Mouse (Mus musculus): Measurements from ENCODE around the gene Olfr206. TPM values are rescaled to one million over a fixed set of nuclear protein-coding genes. Genes with fewer than 3 reads are reported as not detected.
"Not testable (repeated sequence)": the region's sequence is repeated elsewhere in the genome, so short reads cannot be mapped to it uniquely, and the experiment has no call there.

Gene Olfr206
- polyA plus RNA-seq (2012; rRNA removed), result not detected in 2 replicates
- polyA plus RNA-seq (2014; fragmentation: Nextera tagmentation; extraction: Ambion mirVana), result not detected in 2 replicates

- TF ChIP-seq EP300 (IDR thresholded peaks at IDR 0.05; ENCODE audit: low read depth) (no peak), CTCF (IDR thresholded peaks at IDR 0.05; ENCODE audit: low read depth) (no peak)
- H3K36me3 ChIP-seq (replicated peaks; ENCODE audit: control insufficient read depth, insufficient read depth, low read depth), result no peaks in the 10 kb centered on the region
- H3K27ac ChIP-seq, result no peak within 1 kb of the TSS
- H3K9ac ChIP-seq (replicated peaks), result no peak within 1 kb of the TSS
- no peaks in the 10 kb centered on the region for H3K27me3 ChIP-seq (ENCODE audit: control insufficient read depth, insufficient read depth, low read length)
- H3K4me2 ChIP-seq (ENCODE audit: low read depth), result no peak within 1 kb of the TSS
- WGBS (ENCODE audit: insufficient replicate concordance), result 50% methylated on average over 1 of the region's 1 CpGs
- no peak within 1 kb of the TSS for H3K4me3 ChIP-seq (ENCODE audit: insufficient read depth in 1 of 2, low read depth in 2 of 2, low read length in 2 of 2)
- no peaks in the 10 kb centered on the region for H3K4me1 ChIP-seq (replicated peaks; ENCODE audit: control insufficient read depth in 2 of 2, insufficient read depth in 2 of 2, low read length in 1 of 2)
- no peaks in the 10 kb centered on the region for H3K9me3 ChIP-seq (ENCODE audit: control insufficient read depth, low read length)
- no peak for DNase-seq (ENCODE audit: low read depth in 3 of 3, low spot score in 3 of 3)
- ATAC-seq (ENCODE audit: insufficient read depth), result no peak
Measured at GRCm38 (mm10) chr16:59349146-59349545, at the start of gene Olfr206. TSS of gene Olfr206 (minus strand) at chr16:59349246.

- no peak for TF ChIP-seq CTCF (IDR thresholded peaks at IDR 0.05; ENCODE audit: low read depth)
- no peak for TF ChIP-seq EP300 (IDR thresholded peaks at IDR 0.05; ENCODE audit: low read depth)
- Histone ChIP-seq H3K4me1 (replicated peaks; ENCODE audit: control insufficient read depth in 2 of 2, insufficient read depth in 2 of 2, low read length in 1 of 2) (no peaks in the 10 kb centered on the region), H3K4me3 (ENCODE audit: insufficient read depth in 1 of 2, low read depth in 2 of 2, low read length in 2 of 2) (no peak overlapping the region), H3K9me3 (ENCODE audit: control insufficient read depth, low read length) (no peaks in the 10 kb centered on the region), H3K27ac (no peak overlapping the region), H3K9ac (replicated peaks) (no peak overlapping the region), H3K4me2 (ENCODE audit: low read depth) (no peak overlapping the region), H3K27me3 (ENCODE audit: control insufficient read depth, insufficient read depth, low read length) (no peaks in the 10 kb centered on the region), H3K36me3 (replicated peaks; ENCODE audit: control insufficient read depth, insufficient read depth, low read depth) (no peaks in the 10 kb centered on the region)
- ATAC-seq (ENCODE audit: insufficient read depth) (no peak), DNase-seq (ENCODE audit: low read depth in 3 of 3, low spot score in 3 of 3) (no peak)
- 60% methylated on average over 3 of the region's 3 CpGs for WGBS (ENCODE audit: insufficient replicate concordance)
Measured at GRCm38 (mm10) chr16:59393300-59393699, 44.3 kb upstream of the Olfr206 start.

GRCm38 (mm10) chr16:59363893-59364292 lies 14.8 kb upstream of the Olfr206 start, which contains the start of gene Olfr209:
TSS of gene Olfr209 (minus strand) at chr16:59363993.
- no peak within 1 kb of the TSS for H3K4me3 ChIP-seq (ENCODE audit: insufficient read depth in 1 of 2, low read depth in 2 of 2, low read length in 2 of 2)
- H3K4me1 ChIP-seq (replicated peaks; ENCODE audit: control insufficient read depth in 2 of 2, insufficient read depth in 2 of 2, low read length in 1 of 2), result no peaks in the 10 kb centered on the region
- no peaks in the 10 kb centered on the region for H3K9me3 ChIP-seq (ENCODE audit: control insufficient read depth, low read length)
- H3K36me3 ChIP-seq (replicated peaks; ENCODE audit: control insufficient read depth, insufficient read depth, low read depth), result no peaks in the 10 kb centered on the region
- no peak within 1 kb of the TSS for H3K9ac ChIP-seq (replicated peaks)
- DNase-seq (ENCODE audit: low read depth in 3 of 3, low spot score in 3 of 3) (no peak), ATAC-seq (ENCODE audit: insufficient read depth) (no peak)
- H3K4me2 ChIP-seq (ENCODE audit: low read depth), result no peak within 1 kb of the TSS
- H3K27me3 ChIP-seq (ENCODE audit: control insufficient read depth, insufficient read depth, low read length), result no peaks in the 10 kb centered on the region
- no peak within 1 kb of the TSS for H3K27ac ChIP-seq
- 39% methylated on average over 2 of the region's 2 CpGs for WGBS (ENCODE audit: insufficient replicate concordance)
- no peak for TF ChIP-seq EP300 (IDR thresholded peaks at IDR 0.05; ENCODE audit: low read depth)
- TF ChIP-seq CTCF (IDR thresholded peaks at IDR 0.05; ENCODE audit: low read depth), result no peak

GRCm38 (mm10) chr16:59331038-59331437 lies 18.0 kb downstream of the Olfr206 start, which contains the start of gene Olfr205:
TSS of gene Olfr205 (minus strand) at chr16:59331138.
- Histone ChIP-seq H3K27ac (no peak within 1 kb of the TSS), H3K27me3 (ENCODE audit: control insufficient read depth, insufficient read depth, low read length) (no peaks in the 10 kb centered on the region), H3K4me1 (replicated peaks; ENCODE audit: control insufficient read depth in 2 of 2, insufficient read depth in 2 of 2, low read length in 1 of 2) (no peaks in the 10 kb centered on the region), H3K9me3 (ENCODE audit: control insufficient read depth, low read length) (no peaks in the 10 kb centered on the region), H3K4me3 (ENCODE audit: insufficient read depth in 1 of 2, low read depth in 2 of 2, low read length in 2 of 2) (no peak within 1 kb of the TSS), H3K4me2 (ENCODE audit: low read depth) (no peak within 1 kb of the TSS), H3K36me3 (replicated peaks; ENCODE audit: control insufficient read depth, insufficient read depth, low read depth) (no peaks in the 10 kb centered on the region), H3K9ac (replicated peaks) (no peak within 1 kb of the TSS)
- TF ChIP-seq EP300 (IDR thresholded peaks at IDR 0.05; ENCODE audit: low read depth) (no peak), CTCF (IDR thresholded peaks at IDR 0.05; ENCODE audit: low read depth) (no peak)
- DNase-seq (ENCODE audit: low read depth in 3 of 3, low spot score in 3 of 3), result no peak
- ATAC-seq (ENCODE audit: insufficient read depth), result no peak

- not testable (repeated sequence) for H3K27me3 ChIP-seq (ENCODE audit: control insufficient read depth, insufficient read depth, low read length); H3K4me3 ChIP-seq (ENCODE audit: insufficient read depth in 1 of 2, low read depth in 2 of 2, low read length in 2 of 2); H3K9ac ChIP-seq (replicated peaks); H3K27ac ChIP-seq; H3K36me3 ChIP-seq (replicated peaks; ENCODE audit: control insufficient read depth, insufficient read depth, low read depth); ATAC-seq (ENCODE audit: insufficient read depth); H3K4me1 ChIP-seq (replicated peaks; ENCODE audit: control insufficient read depth in 2 of 2, insufficient read depth in 2 of 2, low read length in 1 of 2); H3K4me2 ChIP-seq (ENCODE audit: low read depth); DNase-seq (ENCODE audit: low read depth in 3 of 3, low spot score in 3 of 3); H3K9me3 ChIP-seq (ENCODE audit: control insufficient read depth, low read length)
- 30% methylated on average over 1 of the region's 1 CpGs for WGBS (ENCODE audit: insufficient replicate concordance)
Measured at GRCm38 (mm10) chr16:59323262-59323661, 25.8 kb downstream of the Olfr206 start.
